Mouse (Mus musculus) midbrain, embryonic 16.5 days (tissue): ENCODE results near the gene Zar1. TPM values are rescaled to one million over a fixed set of nuclear protein-coding genes. Genes with fewer than 3 reads are reported as not detected.
"Not testable (repeated sequence)": the region's sequence is repeated elsewhere in the genome, so short reads cannot be mapped to it uniquely, and the experiment has no call there.

ENCODE experiments used
- ATAC-seq: fragments of 200-750 bp; cut with Nextera tagmentation; 2 replicates; pipeline ENCODE4 v1.8.0; 2017; ENCODE audit warnings: moderate TSS enrichment
- H3K27ac ChIP-seq: fragments of 300-500 bp; sonication (generic); 2 replicates; pipeline ENCODE4 v1.5.1; 2014; ENCODE audit warnings: mild to moderate bottlenecking, low read length, mixed read lengths
- H3K27me3 ChIP-seq: fragments of 300-500 bp; sonication (generic); 2 replicates; pipeline ENCODE4 v1.6.1; 2014; ENCODE audit warnings: low read depth, low read length, mixed read lengths; ENCODE audit not compliant: control insufficient read depth, insufficient read depth
- H3K36me3 ChIP-seq: fragments of 300-500 bp; sonication (generic); 2 replicates; pipeline ENCODE4 v1.6.1; 2014; ENCODE audit warnings: mild to moderate bottlenecking, low read length, moderate library complexity, mixed read lengths; ENCODE audit not compliant: control insufficient read depth, insufficient read depth
- H3K4me1 ChIP-seq: fragments of 300-500 bp; sonication (generic); 2 replicates; pipeline ENCODE4 v1.6.1; 2014; ENCODE audit warnings: mild to moderate bottlenecking, low read length, mixed read lengths; ENCODE audit not compliant: control insufficient read depth, insufficient read depth
- H3K4me2 ChIP-seq: fragments of 300-500 bp; sonication (generic); 2 replicates; pipeline ENCODE4 v1.6.1; 2014; ENCODE audit warnings: mild to moderate bottlenecking, low read length, mixed read lengths
- H3K4me3 ChIP-seq: fragments of 300-500 bp; sonication (generic); 2 replicates; pipeline ENCODE4 v1.5.1; 2014; ENCODE audit warnings: low read depth, mild to moderate bottlenecking, low read length, moderate library complexity, mixed read lengths
- H3K9ac ChIP-seq: fragments of 300-500 bp; sonication (generic); 2 replicates; pipeline ENCODE4 v1.6.1; 2014; ENCODE audit warnings: low read depth, low read length, mixed read lengths
- H3K9me3 ChIP-seq: fragments of 300-500 bp; sonication (generic); replicated peaks from 2 replicates; pipeline ENCODE4 v1.6.1; 2014; ENCODE audit warnings: mild to moderate bottlenecking, low read length, mixed read lengths; ENCODE audit not compliant: control insufficient read depth, poor library complexity, severe bottlenecking
- WGBS: fragments of 180-500 bp; shearing (Covaris S2); extraction: QIAGEN DNeasy Blood & Tissue Kit; methylation state at CpG from one replicate; pipeline ENCODE4 v1.1.7; 2014; 5-methylcytosine and 5-hydroxymethylcytosine counted together
- polyA plus RNA-seq: library from polyadenylated mRNA; unstranded; fragments of >200 nt; fragmentation: Nextera tagmentation; extraction: Ambion mirVana; gene quantifications from 2 replicates; pipeline ENCODE4 v1.2.1, GENCODE M21; 2015

The Zar1 gene
- 3.0 and 4.9 TPM in 2 replicates for polyA plus RNA-seq

DNA sequence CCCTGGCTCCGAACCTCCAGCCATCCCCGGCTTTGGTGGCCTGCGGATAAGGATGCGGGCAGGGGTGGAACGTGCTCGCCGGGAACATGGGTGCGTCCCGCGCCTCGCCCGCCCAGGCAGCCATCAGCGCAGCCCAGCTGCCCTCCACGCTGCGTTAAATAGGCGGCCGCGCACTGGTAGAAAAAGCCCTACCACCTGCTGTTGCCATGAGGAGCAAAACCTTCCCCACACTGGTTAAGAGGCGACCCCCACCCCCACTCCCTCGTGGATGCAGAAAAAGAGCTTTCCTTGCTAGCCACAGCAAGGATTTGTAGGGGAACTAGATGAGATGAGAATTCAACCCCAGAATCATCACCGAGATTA lies at the start of gene Zar1:
Zar1 (minus strand) TSS at position 285 of the 363 bp plus-strand sequence.
- peak within 1 kb of the TSS; percentile 63 for H3K4me2 ChIP-seq
- peak within 1 kb of the TSS; percentile 57; the same call in 1 of the 2 replicates for H3K9ac ChIP-seq
- 7% methylated on average over 16 of the region's 21 CpGs for WGBS
- not testable (repeated sequence) for ATAC-seq, H3K27ac ChIP-seq, H3K36me3 ChIP-seq, H3K9me3 ChIP-seq, H3K4me1 ChIP-seq, H3K27me3 ChIP-seq
- H3K4me3 ChIP-seq = peak within 1 kb of the TSS; percentile 43

- H3K36me3 ChIP-seq = no peaks in the 10 kb centered on the region
- H3K4me1 ChIP-seq = no peaks in the 10 kb centered on the region
- no peak overlapping the region for H3K27ac ChIP-seq
- WGBS = 90% methylated on average over 6 of the region's 6 CpGs
- no peak overlapping the region for H3K4me3 ChIP-seq
- H3K27me3 ChIP-seq = no peaks in the 10 kb centered on the region
- no peak overlapping the region for H3K4me2 ChIP-seq
- no peaks in the 10 kb centered on the region for H3K9me3 ChIP-seq
- no peak for ATAC-seq
- no peak overlapping the region for H3K9ac ChIP-seq
Measured at GRCm38 (mm10) chr5:72630026-72630425, 49.0 kb upstream of the Zar1 start.

- H3K9ac ChIP-seq = no peak overlapping the region
- 95% methylated on average over 1 of the region's 1 CpGs for WGBS
Measured at GRCm38 (mm10) chr5:72621022-72621421, 40.0 kb upstream of the Zar1 start.

DNA sequence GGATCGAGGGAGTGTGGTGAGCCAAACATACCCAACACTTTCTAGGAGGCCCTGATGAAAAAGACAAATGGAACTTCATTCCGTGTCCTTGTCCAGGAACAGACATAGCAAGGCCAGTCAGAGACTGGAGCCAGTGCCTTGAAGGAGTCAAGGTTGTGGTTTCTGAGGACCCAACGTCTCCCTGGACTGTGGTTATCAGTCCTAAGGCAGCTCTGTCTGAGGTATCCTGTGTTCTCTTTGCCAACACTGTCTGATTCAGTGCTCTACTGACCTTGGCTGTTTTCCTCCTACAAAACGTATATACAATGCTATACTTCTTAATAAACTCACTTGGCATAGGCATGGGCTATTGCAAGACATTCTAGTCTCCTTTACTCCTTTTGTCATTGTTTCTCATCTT lies 36.4 kb upstream of the Zar1 start:
- H3K4me1 ChIP-seq = no peaks in the 10 kb centered on the region
- no peaks in the 10 kb centered on the region for H3K27me3 ChIP-seq
- no peak for ATAC-seq
- no peaks in the 10 kb centered on the region for H3K9me3 ChIP-seq
- no peak overlapping the region for H3K9ac ChIP-seq
- 89% methylated on average over 4 of the region's 4 CpGs for WGBS
- H3K4me2 ChIP-seq = no peak overlapping the region
- H3K4me3 ChIP-seq = no peak overlapping the region
- no peak overlapping the region for H3K27ac ChIP-seq
- H3K36me3 ChIP-seq = no peaks in the 10 kb centered on the region

More at GRCm38 (mm10) chr5:72621022-72621421, 40.0 kb upstream of the Zar1 start:
- no peak overlapping the region for H3K4me3 ChIP-seq
- H3K27me3 ChIP-seq = no peaks in the 10 kb centered on the region
- no peak overlapping the region for H3K27ac ChIP-seq
- no peak overlapping the region for H3K4me2 ChIP-seq
- no peaks in the 10 kb centered on the region for H3K4me1 ChIP-seq
- H3K36me3 ChIP-seq = no peaks in the 10 kb centered on the region
- H3K9me3 ChIP-seq = no peaks in the 10 kb centered on the region
- ATAC-seq = no peak

DNA sequence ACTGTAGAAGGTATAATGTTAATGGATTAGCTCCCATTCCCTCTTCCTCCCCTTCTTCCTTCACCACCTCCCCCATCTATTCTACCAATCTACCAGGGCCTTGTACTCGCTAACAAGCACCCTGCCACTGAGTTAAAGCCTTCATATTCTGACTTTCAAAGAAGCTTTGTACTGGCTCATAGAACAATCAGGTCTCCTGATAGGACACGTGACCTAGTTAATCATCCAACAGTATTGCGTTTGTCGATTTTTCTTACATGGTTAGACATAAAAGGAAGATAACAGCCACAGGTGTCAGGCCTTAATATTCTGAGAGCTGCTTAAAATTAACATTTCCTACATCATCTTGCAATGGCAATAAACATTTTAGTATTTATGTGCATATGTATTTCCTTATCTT lies 22.1 kb upstream of the Zar1 start:
- ATAC-seq = no peak
- no peak overlapping the region for H3K27ac ChIP-seq
- no peaks in the 10 kb centered on the region for H3K27me3 ChIP-seq
- 90% methylated on average over 4 of the region's 4 CpGs for WGBS
- peaks cover 3% of the 10 kb centered on the region; the same call in 1 of the 2 replicates for H3K9me3 ChIP-seq
- H3K36me3 ChIP-seq = no peaks in the 10 kb centered on the region
- H3K4me2 ChIP-seq = no peak overlapping the region
- no peak overlapping the region for H3K4me3 ChIP-seq
- no peak overlapping the region for H3K9ac ChIP-seq
- no peaks in the 10 kb centered on the region for H3K4me1 ChIP-seq

DNA sequence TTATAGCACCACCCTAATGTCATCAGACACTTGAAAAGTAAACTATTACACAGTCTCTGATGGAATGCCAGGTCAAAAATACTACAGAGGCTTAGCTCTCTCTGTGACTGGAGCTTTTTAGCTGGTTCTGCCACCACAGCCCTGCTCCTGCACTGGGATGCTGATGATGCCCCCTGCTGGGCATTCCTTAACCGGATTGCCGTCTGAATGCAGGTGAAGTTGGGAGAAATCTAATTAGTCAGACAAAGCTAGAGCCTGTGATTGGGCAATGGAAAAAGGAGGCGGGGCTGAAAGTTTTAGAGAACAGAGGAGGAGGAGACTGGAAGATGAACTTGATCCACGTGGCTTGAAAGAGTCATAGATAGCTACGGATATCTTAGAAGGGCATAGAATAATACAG lies 20.0 kb upstream of the Zar1 start:
- Histone ChIP-seq H3K36me3 (no peaks in the 10 kb centered on the region), H3K9me3 (peaks cover 3% of the 10 kb centered on the region; the same call in 1 of the 2 replicates), H3K9ac (no peak overlapping the region), H3K4me1 (no peaks in the 10 kb centered on the region), H3K27me3 (no peaks in the 10 kb centered on the region), H3K27ac (no peak overlapping the region), H3K4me2 (no peak overlapping the region), H3K4me3 (no peak overlapping the region)
- no peak for ATAC-seq
- WGBS = 7% methylated on average over 5 of the region's 5 CpGs

GRCm38 (mm10) chr5:72587192-72587681 lies 6.2 kb upstream of the Zar1 start, which contains the start of gene Gm5868:
Gm5868 (minus strand) TSS chr5:72587551.
- Histone ChIP-seq H3K9ac (peak within 1 kb of the TSS; percentile 60), H3K27me3 (no peaks in the 10 kb centered on the region), H3K36me3 (no peaks in the 10 kb centered on the region), H3K27ac (no peak within 1 kb of the TSS), H3K4me1 (no peaks in the 10 kb centered on the region; the same call in 1 of the 2 replicates), H3K9me3 (no peaks in the 10 kb centered on the region), H3K4me3 (peak within 1 kb of the TSS; percentile 39), H3K4me2 (peak within 1 kb of the TSS; percentile 62)
- peak; percentile 83 for ATAC-seq
- 2% methylated on average over 37 of the region's 38 CpGs for WGBS

GRCm38 (mm10) chr5:72586667-72587191 lies 5.7 kb upstream of the Zar1 start:
- H3K4me1 ChIP-seq = not testable (repeated sequence)

DNA sequence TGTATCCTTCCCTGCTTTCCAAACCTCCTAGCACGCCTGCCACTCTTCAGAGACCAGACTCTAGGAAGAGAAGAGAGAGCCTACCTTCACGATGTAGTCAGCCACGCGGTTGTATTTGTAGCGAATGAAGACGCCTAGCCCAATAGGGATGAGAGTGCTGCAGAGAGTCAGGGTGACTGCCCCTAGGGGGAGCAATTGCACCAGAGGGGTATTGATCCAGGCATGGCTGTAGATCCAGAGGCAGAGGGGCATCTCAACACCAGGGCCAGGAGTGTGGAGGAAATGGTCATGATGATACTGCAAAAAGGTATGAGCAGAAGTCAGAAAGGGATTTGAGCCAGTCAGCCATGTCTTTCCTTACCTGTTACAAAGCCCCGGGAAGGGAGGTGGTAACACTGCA lies 5.1 kb upstream of the Zar1 start:
- ATAC-seq = peak; percentile 50; the same call in 1 of the 2 replicates
- H3K27me3 ChIP-seq, H3K27ac ChIP-seq, H3K36me3 ChIP-seq, H3K4me2 ChIP-seq, H3K4me3 ChIP-seq, H3K4me1 ChIP-seq, H3K9ac ChIP-seq, H3K9me3 ChIP-seq: not testable (repeated sequence)
- 48% methylated on average over 7 of the region's 7 CpGs for WGBS

More at GRCm38 (mm10) chr5:72586667-72587191, 5.7 kb upstream of the Zar1 start:
- not testable (repeated sequence) for H3K27ac ChIP-seq, H3K36me3 ChIP-seq, H3K27me3 ChIP-seq, H3K9me3 ChIP-seq
- WGBS = 43% methylated on average over 25 of the region's 25 CpGs
- Histone ChIP-seq H3K4me3 (peak overlapping the region; percentile 39), H3K9ac (peak overlapping the region; percentile 60), H3K4me2 (peak overlapping the region; percentile 62)
- peak; percentile 73 for ATAC-seq
